Mouse (Mus musculus): ENCODE data around the gene Map7.

Map7 gene

GRCm38 (mm10) chr10:20148130-20148772 lies at the start of gene Map7:
TSS of gene Map7 (plus strand) at chr10:20148471.
- no peak for DNase-seq (ENCODE audit: low spot score in 2 of 2)

DNA sequence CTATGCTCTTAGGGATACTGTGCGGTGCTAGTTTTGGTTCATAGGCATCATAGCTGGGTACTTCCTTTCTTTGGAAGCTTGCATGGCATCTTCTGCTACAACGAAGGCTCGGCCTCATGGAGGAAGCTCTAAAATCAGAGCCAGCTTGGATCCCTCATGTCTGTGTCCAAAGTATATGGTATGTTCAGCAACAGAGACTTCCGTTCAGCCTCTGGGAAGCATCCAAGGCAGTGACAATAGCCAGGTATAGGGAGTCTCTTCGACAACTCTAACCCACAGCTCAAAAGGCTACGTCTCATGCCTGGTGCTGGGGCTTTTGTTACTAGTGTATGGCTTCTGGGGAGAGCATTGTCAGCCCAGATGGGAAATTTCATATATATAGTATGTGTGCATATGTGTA lies 46.8 kb upstream of the Map7 start:
- no peak for DNase-seq (ENCODE audit: low spot score in 2 of 2)

DNA sequence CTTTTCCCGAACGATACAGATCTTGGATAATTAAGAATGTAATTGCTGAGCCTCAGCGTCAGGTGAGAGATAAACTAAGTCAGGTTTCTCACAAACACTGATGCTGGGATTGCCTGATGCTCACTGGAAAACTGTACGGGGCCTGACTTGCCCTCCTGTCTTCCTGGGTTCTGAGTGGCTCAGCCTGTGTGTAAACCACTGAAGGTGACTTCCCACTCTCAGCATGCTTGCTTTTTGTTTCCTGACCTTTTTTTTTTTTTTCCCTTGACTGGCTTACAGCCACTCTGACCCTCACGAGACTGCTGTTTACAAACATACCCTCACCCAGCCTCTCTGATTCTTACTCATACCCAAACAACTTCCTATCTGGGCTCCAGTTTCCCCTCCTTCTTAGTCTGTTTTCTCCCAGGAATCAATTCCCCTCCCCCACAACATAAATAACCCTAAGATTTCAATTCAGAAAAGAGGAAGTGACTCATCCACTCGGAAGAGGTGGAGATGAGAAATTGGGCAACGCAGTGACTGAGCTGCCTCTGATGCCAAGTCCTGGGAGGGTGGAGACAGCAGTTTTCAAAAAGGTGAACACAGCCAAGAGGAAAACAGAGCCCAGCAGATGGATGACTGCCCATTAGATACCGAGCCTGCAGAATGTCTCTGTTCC lies 43.9 kb upstream of the Map7 start:
- peak; percentile 94 to 95 for DNase-seq (ENCODE audit: low spot score in 2 of 2)

DNA sequence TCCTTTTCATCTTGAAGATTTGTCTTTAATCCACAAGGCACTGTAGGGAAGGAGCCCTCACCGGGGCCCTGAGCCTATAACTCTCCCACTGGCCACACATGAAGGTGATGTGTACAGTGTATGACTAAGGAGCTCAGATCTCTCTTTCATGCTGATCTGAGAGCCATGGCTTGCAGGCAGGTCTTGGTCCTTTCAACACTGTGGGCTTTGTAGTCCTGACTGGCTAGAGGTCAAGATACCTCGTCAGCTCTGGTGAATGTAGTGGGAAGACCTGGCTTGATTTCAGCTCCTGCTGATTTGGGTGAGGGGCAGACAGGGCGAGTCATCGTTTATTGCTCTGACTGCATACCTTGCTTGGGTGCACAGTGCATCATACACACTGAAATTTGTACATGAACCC lies 42.7 kb upstream of the Map7 start:
- DNase-seq (ENCODE audit: low spot score in 2 of 2) = no peak

DNA sequence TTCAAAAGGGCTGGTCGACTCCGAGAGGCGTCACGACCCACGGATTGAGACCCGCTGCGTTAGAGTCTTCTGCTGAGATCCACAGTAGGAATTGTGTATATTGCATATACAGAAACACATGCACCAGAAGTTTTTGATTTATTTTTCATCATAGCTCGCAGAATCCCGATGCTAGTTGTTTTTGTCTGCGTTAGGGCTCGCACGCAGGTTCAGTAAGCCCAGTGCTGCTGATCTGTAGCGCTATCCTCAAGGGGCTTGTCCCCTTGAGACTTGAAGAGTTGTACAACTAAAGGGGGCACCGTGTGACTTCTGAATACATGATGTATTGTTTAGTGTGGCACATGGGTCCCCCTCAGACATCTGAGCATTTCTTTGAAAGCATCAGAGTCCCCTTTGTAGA lies 41.2 kb upstream of the Map7 start:
- no peak for DNase-seq (ENCODE audit: low spot score in 2 of 2)

GRCm38 (mm10) chr10:20111508-20111907 lies 36.8 kb upstream of the Map7 start:
- DNase-seq (ENCODE audit: low spot score in 2 of 2) = no peak

DNA sequence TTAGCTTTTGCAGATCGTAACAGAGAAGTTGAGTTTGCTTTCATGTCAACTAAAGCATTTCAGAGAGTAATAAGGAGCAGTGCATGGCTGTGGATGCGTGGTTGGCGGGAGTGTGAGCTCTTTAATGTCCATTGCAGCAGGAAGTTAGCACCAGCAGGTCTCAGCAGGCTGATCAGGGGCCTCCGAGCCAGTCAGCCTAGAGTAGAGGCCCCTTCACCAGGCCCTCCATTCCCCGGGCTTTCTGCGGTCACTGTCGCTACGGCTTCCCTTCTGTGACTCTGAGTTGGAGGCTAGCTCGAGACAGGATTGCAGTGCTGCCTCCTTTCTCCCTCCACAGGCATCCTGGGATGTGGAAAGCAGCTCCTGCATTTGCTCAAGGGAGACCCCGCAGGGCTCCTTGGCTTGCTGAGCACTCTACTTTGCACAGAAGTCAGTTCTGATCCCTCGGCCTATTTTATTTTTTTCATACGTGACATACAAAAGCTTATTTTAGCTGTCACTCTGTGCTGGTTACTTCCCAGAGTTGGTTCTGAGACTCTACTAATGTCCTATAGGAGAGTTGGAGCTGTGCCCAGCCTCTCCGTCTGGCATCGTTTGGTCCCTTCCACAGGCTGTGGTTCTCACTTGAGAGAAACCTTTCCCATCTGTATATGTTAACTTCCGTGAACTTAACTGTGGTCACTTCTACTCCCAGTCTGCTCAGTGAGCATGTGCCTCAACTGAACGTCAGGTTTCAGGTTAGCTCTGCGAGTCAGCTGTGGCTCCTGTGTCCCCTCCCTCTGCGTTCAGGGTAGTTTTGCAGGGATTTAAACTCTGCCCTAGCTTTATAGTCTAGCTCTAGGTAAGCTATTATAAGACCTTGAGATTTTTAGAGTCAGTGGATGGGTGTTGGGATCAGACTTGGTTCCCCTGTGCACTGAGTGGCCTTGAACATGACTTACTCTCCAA lies 36.0 kb upstream of the Map7 start:
- no peak for DNase-seq (ENCODE audit: low spot score in 2 of 2)

- DNase-seq (ENCODE audit: low spot score in 2 of 2) = no peak
Observed at GRCm38 (mm10) chr10:20119504-20120425, 28.5 kb upstream of the Map7 start.

DNA sequence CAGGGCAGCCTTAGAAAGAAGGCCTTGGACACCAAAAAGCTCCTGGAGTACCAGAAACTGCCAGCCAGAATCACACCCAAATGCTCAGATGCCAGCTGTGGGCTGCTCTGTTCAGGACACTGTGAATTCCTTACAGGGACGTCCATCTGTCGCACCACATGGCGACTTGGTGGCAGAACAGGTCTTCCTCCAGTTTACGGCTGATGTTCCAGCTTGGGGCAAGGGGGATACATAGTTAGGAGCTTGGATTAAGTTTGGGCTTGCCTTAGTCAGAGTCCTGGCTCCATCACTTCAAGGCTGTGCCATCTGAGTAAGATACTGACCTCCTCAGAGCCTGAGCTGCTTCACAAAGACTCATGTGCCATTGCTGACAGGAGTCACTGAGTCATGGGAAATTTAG lies 26.3 kb upstream of the Map7 start:
- DNase-seq (ENCODE audit: low spot score in 2 of 2) = no peak

DNA sequence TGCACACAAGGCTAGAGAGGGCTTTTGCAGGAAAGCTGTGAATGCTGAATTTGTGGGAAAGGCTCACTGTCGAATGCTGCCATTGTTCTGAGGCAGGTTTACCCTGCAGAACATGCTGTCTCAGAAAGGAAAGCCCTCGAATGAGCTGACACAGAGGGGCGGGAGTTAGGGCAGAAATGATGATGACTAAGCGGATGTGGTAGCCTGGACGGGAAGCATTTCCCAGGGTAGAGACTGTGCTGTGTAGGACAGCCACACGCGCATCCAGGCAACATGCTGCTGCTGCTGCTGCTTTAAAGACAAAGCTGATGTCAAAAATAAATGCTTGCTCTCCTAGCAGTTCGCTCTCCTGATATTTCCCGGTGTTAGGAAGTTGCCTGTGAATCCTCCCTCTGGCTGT lies 24.9 kb upstream of the Map7 start:
- DNase-seq (ENCODE audit: low spot score in 2 of 2) = peak; percentile 39 to 61

GRCm38 (mm10) chr10:20124576-20124975 lies 23.7 kb upstream of the Map7 start:
- no peak for DNase-seq (ENCODE audit: low spot score in 2 of 2)

DNA sequence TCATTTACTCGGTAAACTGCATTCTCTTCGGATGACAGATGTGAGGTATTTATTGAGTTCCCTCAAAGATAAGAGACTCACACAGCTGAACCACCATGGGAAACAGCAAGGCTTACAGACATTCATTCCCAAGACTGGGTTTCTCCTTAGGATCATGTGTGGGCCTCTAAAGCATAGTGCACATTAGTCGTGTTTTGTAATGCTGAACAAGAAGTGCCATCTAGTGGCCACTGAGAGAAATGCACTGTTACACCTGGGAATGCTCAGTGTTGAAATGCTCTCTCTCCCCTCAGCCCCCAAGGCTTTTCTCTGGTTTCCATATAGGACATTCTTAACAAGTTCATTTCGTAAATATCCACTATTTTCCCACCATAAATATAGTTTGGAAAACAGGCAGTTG lies 23.0 kb upstream of the Map7 start:
- DNase-seq (ENCODE audit: low spot score in 2 of 2) = peak; percentile 36 to 61

- DNase-seq (ENCODE audit: low spot score in 2 of 2) = no peak
Observed at GRCm38 (mm10) chr10:20132933-20133652, 15.2 kb upstream of the Map7 start.

DNA sequence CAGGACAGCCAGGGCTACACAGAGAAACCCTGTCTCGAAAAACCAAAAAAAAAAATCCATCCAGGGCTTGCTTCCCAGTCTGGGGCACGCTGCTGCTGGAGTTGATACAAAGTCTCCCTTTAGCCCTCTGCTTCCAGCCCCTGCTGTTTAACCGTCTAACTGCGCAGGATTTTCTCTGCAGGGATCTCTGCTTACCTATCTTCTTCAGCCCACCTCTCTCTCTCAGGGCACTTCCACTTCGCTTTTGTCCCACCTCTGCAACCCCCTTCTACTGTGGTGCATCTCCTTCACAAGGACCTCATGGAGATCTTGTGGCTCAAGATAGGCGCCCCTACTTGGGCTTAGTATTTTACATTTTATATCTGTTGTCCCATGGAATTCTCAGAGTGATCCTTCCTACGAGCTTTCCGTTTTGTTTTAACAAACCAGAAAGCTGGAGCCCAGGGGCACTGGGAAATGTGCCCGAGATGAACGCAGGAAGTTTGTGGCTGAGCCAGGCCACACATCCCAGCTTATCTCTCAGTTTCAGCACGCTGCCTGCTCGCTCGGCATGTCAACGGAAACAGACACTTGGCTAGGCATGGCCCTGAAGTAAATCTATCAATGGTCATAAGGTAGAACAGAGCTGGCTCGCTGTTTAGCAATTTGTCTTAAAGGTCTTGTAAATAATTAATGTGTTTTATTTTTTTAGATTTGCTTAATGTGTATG lies 12.8 kb upstream of the Map7 start:
- no peak for DNase-seq (ENCODE audit: low spot score in 2 of 2)

- no peak for DNase-seq (ENCODE audit: low spot score in 2 of 2)
Observed at GRCm38 (mm10) chr10:20136505-20136904, 11.8 kb upstream of the Map7 start.

GRCm38 (mm10) chr10:20141376-20141775 lies 6.9 kb upstream of the Map7 start:
- no peak for DNase-seq (ENCODE audit: low spot score in 2 of 2)

GRCm38 (mm10) chr10:20148773-20149120 lies 476 bp downstream of the Map7 start:
- peak; percentile 16 to 28 for DNase-seq (ENCODE audit: low spot score in 2 of 2)

GRCm38 (mm10) chr10:20149121-20149834 lies 1.0 kb downstream of the Map7 start:
- DNase-seq (ENCODE audit: low spot score in 2 of 2) = peak; percentile 35

DNA sequence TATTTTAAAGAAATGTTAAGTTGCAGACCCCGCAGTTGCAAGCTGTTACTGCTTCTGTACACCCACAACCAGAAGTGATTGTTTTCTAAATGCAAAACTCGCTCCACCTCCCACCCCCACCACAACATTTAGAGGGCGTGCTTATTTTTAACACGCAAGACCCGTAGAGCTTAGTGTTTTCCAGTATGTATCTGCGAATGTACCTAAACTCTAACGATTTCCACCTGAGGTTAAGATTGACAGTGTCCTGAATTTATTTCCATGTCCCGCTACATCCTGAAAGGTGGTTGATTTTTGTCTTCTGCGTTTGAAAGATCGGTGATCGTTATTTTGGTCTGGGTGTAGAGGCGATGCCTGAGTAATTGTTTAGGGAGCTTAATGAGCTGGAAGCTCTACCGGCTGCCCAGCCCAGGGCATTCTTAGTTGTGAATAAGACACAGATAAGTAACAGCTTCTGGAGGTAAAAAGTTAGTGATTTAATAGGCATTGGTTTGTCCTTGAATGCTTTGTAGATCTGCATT lies 1.6 kb downstream of the Map7 start:
- DNase-seq (ENCODE audit: low spot score in 2 of 2) = no peak

All from heart, adult 9 months (tissue).